Mouse (Mus musculus) yolk sac, embryonic 10.5 days (tissue): ENCODE results near the gene B4galnt1.
"Not testable (repeated sequence)": the region's sequence is repeated elsewhere in the genome, so short reads cannot be mapped to it uniquely, and the experiment has no call there.

Source experiments
- DNase-seq: peaks from one replicate; pipeline ENCODE4 v3.0.0-alpha.2; 2017; ENCODE audit warnings: low spot score

The B4galnt1 gene

DNA sequence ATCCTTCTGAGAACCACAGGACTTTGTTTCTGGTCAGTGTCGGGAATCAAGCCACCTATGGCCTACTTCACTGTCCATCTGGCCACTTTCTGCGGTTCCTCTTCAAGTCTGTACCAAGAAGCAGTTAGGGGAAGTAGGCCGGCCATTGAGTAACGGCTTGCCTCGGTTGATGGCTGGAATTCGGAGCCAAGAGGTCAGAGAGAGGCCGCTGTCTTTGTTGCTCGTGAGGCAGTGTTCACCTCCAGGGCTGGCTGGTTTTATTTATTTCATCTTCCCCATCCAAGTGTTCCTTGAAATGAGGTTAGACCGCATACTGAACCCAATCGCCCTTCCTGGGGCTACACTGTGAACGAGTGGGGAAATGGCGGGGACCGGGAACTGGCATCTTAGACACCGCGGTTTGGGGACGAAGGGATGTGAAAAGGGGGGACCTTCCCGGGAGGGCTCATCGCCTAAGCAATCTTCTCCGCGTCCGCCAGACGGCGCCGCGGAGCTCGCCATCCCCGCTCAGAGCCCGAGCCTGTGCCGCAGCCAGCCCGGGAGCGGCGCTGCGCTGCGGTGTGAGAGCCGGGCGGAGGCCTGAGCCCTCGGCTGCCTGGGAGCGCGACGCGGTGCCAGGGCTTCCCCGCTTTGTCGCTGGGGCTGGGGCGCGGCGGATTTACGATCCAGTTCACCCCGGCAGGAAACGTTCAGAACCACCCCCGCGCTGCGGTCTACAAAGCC is at the start of gene B4galnt1:
B4galnt1 (plus strand) TSS at position 595 of the 723 bp plus-strand sequence.
- DNase-seq = peak; percentile 72

GRCm38 (mm10) chr10:127118470-127118869 is 46.6 kb upstream of the B4galnt1 start:
- DNase-seq = no peak

DNA sequence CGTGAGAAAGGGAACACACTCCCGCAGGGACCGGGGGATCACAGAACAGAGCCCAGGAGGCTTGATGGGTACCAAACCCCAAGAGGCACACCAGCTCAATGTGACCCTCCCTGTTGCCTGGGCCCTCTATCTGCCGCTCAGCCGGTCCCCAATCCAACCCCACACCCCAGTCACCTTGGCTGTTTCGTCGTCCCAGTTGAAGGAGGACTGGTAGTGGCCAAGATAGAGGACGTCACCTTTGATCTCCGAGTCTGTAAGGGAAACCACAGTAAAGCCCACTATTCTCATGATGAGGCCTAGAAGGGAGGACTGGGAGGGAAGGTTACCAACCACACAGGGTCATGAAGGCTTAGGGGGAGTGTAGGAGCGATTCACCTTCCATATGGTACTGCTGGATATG is 45.8 kb upstream of the B4galnt1 start:
- no peak for DNase-seq

DNA sequence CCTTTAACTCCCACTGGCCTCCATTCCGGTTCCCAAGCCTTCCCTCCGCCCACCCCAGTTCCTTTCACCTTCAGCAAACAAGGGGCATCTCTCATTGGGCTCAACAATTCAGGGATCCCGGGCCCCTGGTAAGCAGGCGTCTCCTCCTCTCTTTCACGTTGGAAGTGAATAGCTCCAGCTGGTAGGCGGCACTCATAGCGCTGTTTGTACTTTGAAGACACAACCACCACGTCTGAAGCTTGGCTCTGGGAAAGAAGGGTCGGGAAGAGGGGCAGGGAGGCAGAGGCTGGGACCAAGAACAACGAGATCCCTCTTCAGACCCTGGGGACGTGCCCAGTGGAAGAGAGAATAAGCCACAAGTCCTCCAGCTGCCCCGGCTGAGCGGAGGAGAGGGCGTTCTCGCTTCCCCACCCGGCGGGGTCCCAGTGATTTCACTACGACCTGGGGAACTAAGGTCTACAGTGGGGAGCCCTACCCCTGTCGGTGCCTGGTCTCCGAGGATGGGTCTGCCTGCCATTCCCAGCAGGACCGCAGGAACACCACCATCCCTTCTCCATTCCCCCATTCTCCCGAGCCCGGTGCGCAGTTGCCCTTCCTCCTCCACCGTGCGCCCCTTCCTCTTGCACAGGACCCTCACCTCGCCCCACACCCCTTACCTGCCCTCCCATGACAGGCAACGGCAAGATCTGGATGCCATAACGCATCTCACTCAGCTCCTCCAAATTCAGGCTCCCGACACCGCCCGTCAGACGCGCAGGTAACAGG is 44.5 kb upstream of the B4galnt1 start:
- no peak for DNase-seq

DNA sequence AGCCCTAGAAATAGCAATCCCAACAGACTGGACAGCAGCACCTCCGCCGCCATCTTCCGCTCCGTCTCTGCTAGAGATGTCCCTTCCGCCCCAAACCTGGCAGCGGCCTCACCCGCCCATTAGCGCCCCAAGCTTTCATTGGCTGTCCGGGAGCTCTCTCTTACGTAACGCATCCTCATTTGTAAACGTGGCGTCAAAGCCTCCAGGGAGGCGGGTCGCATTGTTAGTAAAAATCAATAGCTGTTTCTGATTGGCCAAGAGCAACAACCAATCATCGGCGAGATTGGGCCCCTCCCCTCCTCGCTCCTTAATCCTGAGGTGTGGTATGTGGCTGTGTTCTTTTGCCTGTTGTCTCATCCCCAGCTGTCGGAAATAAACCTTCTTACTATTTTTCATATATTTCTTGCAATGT is 44.0 kb upstream of the B4galnt1 start, which contains the start of gene Os9:
Os9 (minus strand) TSS at position 66 of the 412 bp plus-strand sequence.
- peak; percentile 96 for DNase-seq

- no peak for DNase-seq
Measured at GRCm38 (mm10) chr10:127122018-127122417, 43.0 kb upstream of the B4galnt1 start.

- no peak for DNase-seq
Measured at GRCm38 (mm10) chr10:127122784-127123435, 42.1 kb upstream of the B4galnt1 start.

DNA sequence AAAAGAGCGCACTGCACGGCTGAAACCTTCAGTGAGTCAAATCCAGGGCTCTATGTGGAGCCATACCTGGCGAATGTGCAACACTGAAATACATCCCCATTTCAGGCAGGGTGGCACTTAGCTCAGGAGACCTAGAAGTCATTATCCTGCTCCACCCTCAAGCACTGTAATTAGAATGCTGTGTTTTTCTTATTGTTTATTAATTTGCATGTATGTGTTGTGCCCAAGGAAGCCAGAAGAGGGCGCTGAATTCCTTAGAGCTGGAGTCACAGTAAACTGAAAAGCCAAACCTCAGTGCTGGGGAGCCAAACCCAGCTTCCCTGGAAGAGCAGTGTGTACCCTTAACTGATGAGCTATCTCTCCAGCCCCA is 41.6 kb upstream of the B4galnt1 start:
- DNase-seq = no peak

- DNase-seq = no peak
Measured at GRCm38 (mm10) chr10:127125210-127126001, 39.6 kb upstream of the B4galnt1 start.

DNA sequence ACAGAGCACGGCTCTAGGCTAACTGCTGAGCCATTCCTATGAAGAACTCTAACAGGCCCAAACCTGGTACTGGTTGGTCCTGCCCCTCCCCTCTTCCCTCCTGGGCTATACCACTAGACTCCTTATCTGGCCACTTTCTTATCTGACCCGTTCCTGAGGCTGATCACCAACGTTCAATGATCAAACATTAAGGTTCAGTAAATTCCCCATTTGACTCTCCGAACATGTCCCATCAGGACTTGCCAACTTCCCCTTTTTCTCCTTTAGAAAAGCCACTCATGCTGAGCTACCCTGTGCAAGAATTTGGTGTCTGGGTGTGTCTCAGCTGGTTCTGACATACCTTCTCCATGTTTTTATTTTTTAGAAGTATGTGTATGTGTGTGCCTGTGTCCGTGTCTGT is 38.4 kb upstream of the B4galnt1 start:
- no peak for DNase-seq

DNA sequence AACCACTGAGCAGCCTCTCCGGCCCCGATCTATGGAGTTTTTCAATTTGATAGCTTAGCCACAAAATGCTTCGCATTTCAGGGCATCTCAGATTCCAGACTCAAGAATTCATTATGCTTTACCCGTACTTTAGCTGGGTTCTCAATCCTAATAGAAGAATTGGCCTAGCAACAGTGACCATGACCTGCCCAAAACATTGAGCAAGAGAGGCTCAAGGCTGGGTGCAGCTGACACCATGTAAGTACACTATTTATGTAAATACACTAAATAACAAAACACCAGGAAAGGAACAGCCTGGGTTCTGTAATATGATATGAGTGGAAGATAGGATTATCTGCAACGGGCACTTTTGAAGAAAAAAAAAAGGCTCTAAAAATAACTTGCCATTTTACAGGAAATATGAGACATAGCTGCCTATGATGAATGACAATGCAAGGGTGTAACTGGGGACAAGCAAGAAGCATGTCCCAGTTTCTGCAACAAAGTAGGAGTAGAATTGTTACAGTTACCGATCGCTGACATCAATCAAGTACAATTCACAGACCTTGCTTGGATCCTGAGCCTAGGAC is 37.2 kb upstream of the B4galnt1 start:
- no peak for DNase-seq

GRCm38 (mm10) chr10:127129431-127129830 is 35.6 kb upstream of the B4galnt1 start:
- DNase-seq = no peak

DNA sequence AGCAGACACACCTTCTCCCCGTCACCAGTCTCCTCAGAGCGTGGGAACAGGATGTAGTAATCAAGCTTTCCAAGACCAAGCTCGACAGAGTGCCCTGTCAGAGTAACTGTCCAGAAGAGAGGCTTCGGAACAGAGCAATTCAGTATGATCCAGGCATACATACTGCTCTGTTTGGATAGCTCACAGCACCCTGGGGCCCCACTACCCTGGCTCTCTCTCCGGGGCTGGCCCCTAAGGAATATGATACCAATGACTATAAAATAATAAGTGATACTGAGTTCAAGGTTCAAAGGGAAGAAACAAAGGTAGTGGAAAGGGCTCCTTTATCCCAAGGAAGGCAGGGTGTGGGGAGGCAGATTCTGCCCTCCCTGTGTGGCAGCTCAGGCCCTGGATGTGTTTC is 32.6 kb upstream of the B4galnt1 start:
- DNase-seq = no peak

DNA sequence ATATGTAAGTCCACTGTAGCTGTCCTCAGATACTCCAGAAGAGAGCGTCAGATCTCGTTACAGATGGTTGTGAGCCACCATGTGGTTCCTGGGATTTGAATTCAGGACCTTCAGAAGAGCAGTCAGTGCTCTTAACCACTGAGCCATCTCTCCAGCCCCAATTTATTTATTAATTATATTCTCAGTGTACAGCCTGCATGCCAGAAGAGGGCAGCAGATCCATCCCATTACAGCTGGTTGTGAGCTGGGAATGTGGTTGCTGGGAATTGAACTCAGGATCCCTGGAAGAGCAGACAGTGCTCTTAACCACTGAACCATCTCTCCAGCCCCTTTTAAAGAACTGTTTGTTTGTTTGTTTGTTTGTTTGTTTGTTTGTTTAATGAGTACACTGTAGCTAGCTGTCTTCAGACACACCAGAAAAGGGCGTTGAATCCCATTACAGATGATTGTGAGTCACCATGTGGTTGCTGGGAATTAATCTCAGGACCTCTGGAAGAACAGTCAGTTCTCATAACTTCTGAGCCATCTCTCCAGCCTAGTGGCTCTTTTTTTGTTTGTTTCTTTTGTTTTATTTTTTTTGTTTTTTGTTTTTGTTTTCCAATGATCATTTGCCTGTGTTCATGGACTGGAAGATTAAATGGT is 30.5 kb upstream of the B4galnt1 start:
- not testable (repeated sequence) for DNase-seq

DNA sequence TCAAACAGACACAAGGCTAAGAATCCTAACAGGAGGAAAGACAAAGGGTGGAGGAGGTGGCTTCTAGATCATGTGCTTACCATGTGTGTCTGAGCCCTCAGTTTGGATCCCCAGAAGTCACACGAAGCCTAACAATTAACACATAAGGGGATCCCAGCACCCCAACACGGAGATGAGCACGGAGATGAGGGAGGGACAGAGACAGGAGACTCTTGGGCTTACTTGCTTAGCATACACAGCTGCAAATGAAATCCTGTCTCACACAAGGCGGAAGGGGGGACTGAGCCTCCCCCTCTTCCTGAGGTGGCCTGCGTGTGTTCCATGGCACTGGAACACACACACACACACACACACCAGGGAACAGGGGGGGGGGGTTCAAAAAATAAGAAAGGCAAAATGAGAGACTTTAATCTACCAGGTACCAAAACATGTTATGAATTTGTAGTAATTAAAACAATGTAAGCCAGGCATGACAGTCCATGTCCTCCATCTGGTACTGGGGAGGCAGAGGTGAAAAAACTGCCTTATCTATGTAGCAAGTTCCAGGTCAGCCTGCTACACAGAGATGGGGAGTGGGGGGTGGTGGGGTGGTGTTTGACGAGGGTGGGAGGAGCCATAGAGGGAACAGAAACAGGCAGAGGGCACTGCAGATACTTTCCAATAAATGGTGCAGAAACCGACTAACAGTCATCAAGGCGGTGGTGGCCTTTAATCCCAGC is 29.7 kb upstream of the B4galnt1 start:
- DNase-seq = no peak

GRCm38 (mm10) chr10:127136510-127136909 is 28.5 kb upstream of the B4galnt1 start:
- no peak for DNase-seq

- no peak for DNase-seq
Measured at GRCm38 (mm10) chr10:127137896-127138295, 27.1 kb upstream of the B4galnt1 start.

DNA sequence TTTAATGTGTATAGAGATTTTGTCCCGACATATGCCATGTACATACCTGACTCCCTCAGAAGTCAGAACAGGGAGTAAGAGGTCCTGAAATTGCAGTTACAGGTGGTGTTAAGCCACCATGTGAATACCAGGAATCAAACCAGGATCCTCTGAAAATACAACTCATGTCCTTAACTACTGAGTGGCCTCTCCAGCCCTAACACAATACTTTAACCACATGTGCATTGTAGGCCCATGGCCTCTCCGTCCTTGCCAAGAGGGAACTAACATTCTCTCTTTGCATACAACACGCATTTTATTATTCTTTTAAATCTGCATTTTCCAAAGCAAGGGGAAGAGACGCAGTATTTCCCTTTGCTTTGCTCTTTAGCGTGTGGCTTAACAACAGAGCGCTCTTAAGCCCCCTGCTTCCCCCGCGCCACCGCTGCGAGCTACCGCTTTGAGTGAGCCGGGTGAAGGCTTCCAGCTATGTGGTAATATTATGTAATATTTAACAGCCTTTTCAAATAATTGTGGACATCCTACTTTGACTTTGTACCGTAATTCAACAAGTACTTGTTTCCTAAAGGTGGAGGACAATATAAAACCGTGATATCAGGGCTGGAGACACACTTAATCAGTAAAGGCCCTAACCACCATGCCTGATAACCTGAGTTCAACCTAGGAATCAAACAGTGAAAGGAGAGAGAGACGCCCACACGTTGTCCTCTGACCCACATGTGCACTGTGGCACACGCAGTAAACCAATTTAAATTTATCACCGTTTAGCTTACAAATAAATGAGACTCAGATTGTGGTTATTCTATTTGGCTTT is 26.5 kb upstream of the B4galnt1 start:
- DNase-seq = peak; percentile 64

- DNase-seq = no peak
Measured at GRCm38 (mm10) chr10:127140971-127141370, 24.1 kb upstream of the B4galnt1 start.

- no peak for DNase-seq
Measured at GRCm38 (mm10) chr10:127141500-127141899, 23.5 kb upstream of the B4galnt1 start.
